19 mouse cellular contexts compared by ENCODE assay signal in genomic region chr17:67506466-67506865, GRCm38 (mm10).
A peak's percentile ranks its signal among the peaks of the same experiment; 100 is the strongest.
DNase-seq lines count a peak whose midpoint lies in the region; ATAC-seq and TF ChIP-seq lines count a peak whose summit lies in the region.
"Had no signal": no experiment of that assay in that cellular context is flagged by ENCODE, and none has a peak within 500 bp of the region (broad histone marks: within the 10 kb centered on the region; RNA-seq: fewer than 3 reads in every experiment).

No protein-coding gene starts in this region.

- peak; percentile 16 for DNase-seq in adrenal gland, postnatal 10 days
- DNase-seq in adrenal gland, adult 8-10 months = no peak
- DNase-seq in kidney, postnatal 14 days = no peak
- DNase-seq in stomach, postnatal 0 days (ENCODE audit: low spot score) = no peak
- no peak for DNase-seq in gastrocnemius, adult 8-10 months (ENCODE audit: low spot score in 2 of 2)
- no peak for DNase-seq in cerebellum, adult 11-12 months
- DNase-seq: B cell, adult 2 months; cerebellum, adult 18-20 months; cerebellum, adult 9-11 months; cerebellum, postnatal 36 days; gastrocnemius, postnatal 14 days had no signal

- WGBS in kidney, embryonic 15.5 days = 59% methylated on average over 2 of the region's 2 CpGs
- 58% methylated on average over 2 of the region's 2 CpGs for WGBS in stomach, embryonic 16.5 days
- 48% methylated on average over 2 of the region's 2 CpGs for WGBS in stomach, postnatal 0 days

- ATAC-seq in kidney, embryonic 15.5 days (replicated peaks; ENCODE audit: low FRiP score) = 0 out of 2 replicates have a peak, but pooled peaks have one; percentile 36
- ATAC-seq in stomach, embryonic 16.5 days (ENCODE audit: insufficient read depth, low FRiP score) = peak; percentile 42; the same call in 1 of the 2 replicates
- ATAC-seq in stomach, postnatal 0 days (ENCODE audit: low FRiP score, low TSS enrichment) = no peak
- ATAC-seq: CD4-positive, CD25-positive, alpha-beta regulatory T cell, adult 4 months; forebrain, embryonic 16.5 days; hindbrain, postnatal 0 days had no signal

- H3K4me3 ChIP-seq in kidney, embryonic 15.5 days (replicated peaks) = no peak overlapping the region
- no peak overlapping the region for H3K4me3 ChIP-seq in stomach, embryonic 16.5 days (replicated peaks; ENCODE audit: low read length)
- H3K4me3 ChIP-seq in stomach, postnatal 0 days (ENCODE audit: low read depth, low read length) = no peak overlapping the region
- H3K4me3 ChIP-seq: forebrain, embryonic 12.5 days; heart, embryonic 12.5 days; hindbrain, embryonic 12.5 days had no signal

- H3K9ac ChIP-seq in kidney, embryonic 15.5 days = no peak overlapping the region
- H3K9ac ChIP-seq in stomach, embryonic 16.5 days (ENCODE audit: low read length) = no peak overlapping the region
- no peak overlapping the region for H3K9ac ChIP-seq in stomach, postnatal 0 days (ENCODE audit: low read length)
- H3K9ac ChIP-seq: forebrain, embryonic 12.5 days; heart, embryonic 12.5 days; hindbrain, embryonic 12.5 days had no signal

- no peak overlapping the region for H3K27ac ChIP-seq in kidney, embryonic 15.5 days
- H3K27ac ChIP-seq in stomach, embryonic 16.5 days (ENCODE audit: low read length) = no peak overlapping the region
- H3K27ac ChIP-seq in stomach, postnatal 0 days (replicated peaks) = no peak overlapping the region
- H3K27ac ChIP-seq: forebrain, embryonic 12.5 days; hindbrain, embryonic 12.5 days; hindbrain, postnatal 0 days had no signal

- no peaks in the 10 kb centered on the region for H3K9me3 ChIP-seq in kidney, embryonic 15.5 days (replicated peaks)
- no peaks in the 10 kb centered on the region for H3K9me3 ChIP-seq in stomach, embryonic 16.5 days (replicated peaks; ENCODE audit: control insufficient read depth, low read length)
- no peaks in the 10 kb centered on the region for H3K9me3 ChIP-seq in stomach, postnatal 0 days (ENCODE audit: control insufficient read depth, low read length)
- H3K9me3 ChIP-seq: forebrain, embryonic 12.5 days; heart, embryonic 12.5 days; hindbrain, embryonic 12.5 days had no signal

- no peaks in the 10 kb centered on the region for H3K27me3 ChIP-seq in kidney, embryonic 15.5 days
- no peaks in the 10 kb centered on the region for H3K27me3 ChIP-seq in stomach, embryonic 16.5 days (ENCODE audit: control insufficient read depth, insufficient read depth, low read length)
- H3K27me3 ChIP-seq in stomach, postnatal 0 days (ENCODE audit: control insufficient read depth, insufficient read depth, low read length) = no peaks in the 10 kb centered on the region
- H3K27me3 ChIP-seq: forebrain, embryonic 12.5 days; heart, embryonic 12.5 days; hindbrain, embryonic 12.5 days had no signal

- peaks cover 8% of the 10 kb centered on the region; the same call in 1 of the 2 replicates for H3K4me1 ChIP-seq in kidney, embryonic 15.5 days
- peaks cover 10% of the 10 kb centered on the region; the same call in 1 of the 2 replicates for H3K4me1 ChIP-seq in stomach, embryonic 16.5 days (ENCODE audit: control insufficient read depth, insufficient read depth, low read length)
- no peaks in the 10 kb centered on the region for H3K4me1 ChIP-seq in stomach, postnatal 0 days (replicated peaks; ENCODE audit: control insufficient read depth, insufficient read depth)

- H3K36me3 ChIP-seq in kidney, embryonic 15.5 days = no peaks in the 10 kb centered on the region
- H3K36me3 ChIP-seq in stomach, embryonic 16.5 days (ENCODE audit: control insufficient read depth, insufficient read depth, low read length) = no peaks in the 10 kb centered on the region
- H3K36me3 ChIP-seq in stomach, postnatal 0 days (ENCODE audit: control insufficient read depth, insufficient read depth, low read length) = no peaks in the 10 kb centered on the region
- H3K36me3 ChIP-seq: forebrain, embryonic 12.5 days; heart, embryonic 12.5 days; hindbrain, embryonic 12.5 days had no signal

- no peak overlapping the region for H3K4me2 ChIP-seq in kidney, embryonic 15.5 days
- no peak overlapping the region for H3K4me2 ChIP-seq in stomach, embryonic 16.5 days (ENCODE audit: low read depth, low read length)
- H3K4me2 ChIP-seq in stomach, postnatal 0 days (replicated peaks; ENCODE audit: low read depth) = no peak overlapping the region
- H3K4me2 ChIP-seq: forebrain, embryonic 12.5 days; heart, embryonic 12.5 days; hindbrain, embryonic 12.5 days had no signal

- no peak for TF ChIP-seq CTCF in stomach, postnatal 0 days (IDR thresholded peaks at IDR 0.05; ENCODE audit: low read depth)

- TF ChIP-seq EP300 in stomach, postnatal 0 days (optimal IDR thresholded peaks at IDR 0.05) = no peak
